Mouse (Mus musculus): ENCODE data around the gene Klf1. TPM values are rescaled to one million over a fixed set of nuclear protein-coding genes. Genes with fewer than 3 reads are reported as not detected.
"Not testable (repeated sequence)": the region's sequence is repeated elsewhere in the genome, so short reads cannot be mapped to it uniquely, and the experiment has no call there.

Klf1 gene
- total RNA-seq, 2 experiments from 2014 or later: 0.23 TPM; not detected in 1

DNA sequence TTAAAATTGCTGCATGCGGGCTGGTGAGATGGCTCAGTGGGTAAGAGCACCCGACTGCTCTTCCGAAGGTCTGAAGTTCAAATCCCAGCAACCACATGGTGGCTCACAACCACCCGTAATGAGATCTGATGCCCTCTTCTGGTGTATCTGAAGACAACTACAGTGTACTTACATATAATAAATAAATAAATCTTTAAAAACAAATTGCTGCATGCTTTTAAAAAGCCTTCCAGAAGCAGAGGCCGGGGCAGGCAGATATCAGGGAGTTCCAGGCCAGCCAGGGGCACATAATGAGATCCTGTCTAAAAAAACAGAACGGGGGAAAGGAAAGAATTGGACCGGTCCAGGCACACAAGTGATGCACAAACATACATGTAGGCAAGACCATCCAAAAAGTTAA is 6.3 kb downstream of the Klf1 start:
- not testable (repeated sequence) for DNase-seq

DNA sequence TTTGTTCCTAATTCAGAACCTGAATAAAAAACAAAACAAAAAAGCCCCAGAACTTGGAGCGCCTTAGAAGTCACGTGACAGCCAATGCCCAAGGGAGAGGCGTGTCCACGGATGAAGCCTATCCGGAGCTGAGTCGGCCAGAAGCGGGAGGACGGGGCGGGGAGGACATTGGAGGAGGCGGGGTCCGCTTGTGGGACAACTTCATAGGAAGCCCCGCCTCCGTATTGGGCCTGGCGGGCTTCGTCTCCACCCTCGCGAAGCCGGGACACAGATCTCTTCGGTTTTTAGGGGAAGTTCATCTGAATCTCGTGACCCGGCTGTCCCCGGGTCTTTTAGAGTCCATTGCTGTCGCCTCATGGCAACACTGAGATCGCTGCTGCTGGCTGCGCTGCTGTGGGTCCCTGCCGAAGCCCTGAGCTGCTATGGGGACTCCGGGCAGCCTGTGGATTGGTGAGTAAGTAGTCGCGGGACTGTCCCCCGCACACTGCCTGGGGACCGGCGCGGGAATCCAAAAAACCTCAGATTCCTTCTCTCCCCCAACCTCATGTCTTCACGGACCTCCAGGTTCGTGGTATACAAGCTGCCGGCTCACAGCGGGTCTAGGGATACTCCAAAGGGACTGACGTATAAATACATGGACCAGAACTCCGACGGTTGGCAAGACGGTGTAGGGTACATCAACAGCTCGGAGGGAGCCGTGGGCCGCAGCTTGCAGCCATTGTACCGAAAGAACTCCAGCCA is 6.9 kb downstream of the Klf1 start, which contains the start of gene Dnase2a:
Gene Dnase2a, plus strand, starts transcription at position 140 of the 741 bp plus-strand sequence.
- peak; percentile 97 for DNase-seq

DNA sequence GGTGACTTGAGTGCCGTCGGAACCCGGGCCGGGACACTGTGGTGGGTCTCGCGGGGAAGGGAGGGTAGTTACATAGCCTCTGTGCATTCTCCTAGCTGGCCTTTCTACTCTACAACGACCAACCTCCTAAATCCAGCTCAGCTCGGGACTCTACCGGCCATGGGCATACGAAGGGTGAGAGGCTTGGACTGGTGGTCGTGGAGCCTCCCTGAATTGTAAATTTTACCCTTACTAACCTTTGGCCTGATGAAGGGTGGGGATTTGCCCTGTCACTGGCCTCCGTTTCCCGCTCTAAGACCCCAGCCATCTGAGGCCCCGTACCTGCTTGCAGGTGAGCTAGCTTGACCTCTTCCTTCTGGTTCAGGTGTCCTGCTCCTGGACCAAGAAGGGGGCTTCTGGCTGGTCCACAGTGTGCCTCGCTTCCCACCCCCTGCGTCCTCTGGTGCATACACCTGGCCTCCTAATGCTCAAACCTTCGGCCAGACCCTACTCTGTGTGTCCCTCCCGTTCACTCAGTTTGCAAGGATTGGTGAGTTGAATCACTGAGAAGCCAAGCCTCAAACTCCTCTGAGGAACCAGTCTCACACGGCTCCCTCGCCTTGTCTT is 7.5 kb downstream of the Klf1 start:
- no peak for DNase-seq

DNA sequence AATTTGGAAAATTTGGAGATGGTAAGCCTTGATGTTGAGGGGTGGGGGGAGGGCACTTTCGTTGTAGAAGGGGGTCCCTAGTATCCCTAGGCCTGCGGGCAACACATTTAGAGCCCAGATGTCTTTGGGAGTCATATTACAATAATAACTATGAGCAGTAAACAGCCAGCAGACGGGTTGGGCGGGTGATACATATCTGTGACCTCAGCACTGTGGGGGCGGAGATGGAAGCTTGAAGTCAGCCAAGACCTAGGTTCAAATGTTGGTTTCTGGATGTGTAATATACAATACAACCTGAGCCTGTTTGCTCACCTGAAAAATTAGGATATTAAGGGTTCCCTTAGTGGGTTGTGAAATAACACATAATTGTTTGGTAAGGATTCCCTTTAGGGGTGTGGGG is 8.2 kb downstream of the Klf1 start:
- DNase-seq: no peak

DNA sequence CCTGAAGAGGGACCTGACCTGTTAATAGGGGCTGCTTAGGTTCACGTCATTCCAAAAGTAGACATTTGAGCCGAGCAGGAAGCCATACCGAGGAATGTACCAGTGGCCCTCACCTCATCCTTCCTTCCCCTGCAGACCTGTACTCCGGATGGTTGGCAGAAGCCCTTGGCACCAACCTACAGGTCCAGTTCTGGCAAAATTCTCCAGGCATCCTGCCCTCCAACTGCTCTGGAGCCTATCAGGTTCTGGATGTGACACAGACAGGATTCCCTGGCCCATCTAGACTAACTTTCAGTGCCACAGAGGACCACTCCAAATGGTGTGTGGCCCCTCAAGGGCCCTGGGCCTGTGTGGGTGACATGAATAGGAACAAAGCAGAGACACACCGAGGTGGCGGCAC is 8.8 kb downstream of the Klf1 start:
- no peak for DNase-seq

DNA sequence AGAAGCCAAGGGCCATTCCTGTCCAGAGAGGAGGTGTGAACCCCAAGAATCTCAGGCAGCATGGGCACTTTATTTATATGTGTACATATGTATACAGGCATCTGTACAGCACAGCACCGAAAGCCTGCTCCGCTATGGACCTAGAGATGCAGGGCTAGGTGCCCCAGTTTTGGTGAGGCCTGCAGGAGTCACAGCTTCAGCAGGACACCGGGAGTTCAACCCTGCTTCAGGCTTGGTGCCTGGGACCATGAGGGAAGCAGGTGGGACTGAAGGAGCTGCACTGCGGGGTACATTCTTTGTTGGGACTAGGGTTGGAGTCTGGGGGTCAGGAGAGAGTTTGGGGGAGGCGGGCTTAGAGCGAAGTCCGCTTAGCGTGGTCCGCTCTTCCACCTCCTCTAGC is 10.1 kb downstream of the Klf1 start:
- no peak for DNase-seq

DNA sequence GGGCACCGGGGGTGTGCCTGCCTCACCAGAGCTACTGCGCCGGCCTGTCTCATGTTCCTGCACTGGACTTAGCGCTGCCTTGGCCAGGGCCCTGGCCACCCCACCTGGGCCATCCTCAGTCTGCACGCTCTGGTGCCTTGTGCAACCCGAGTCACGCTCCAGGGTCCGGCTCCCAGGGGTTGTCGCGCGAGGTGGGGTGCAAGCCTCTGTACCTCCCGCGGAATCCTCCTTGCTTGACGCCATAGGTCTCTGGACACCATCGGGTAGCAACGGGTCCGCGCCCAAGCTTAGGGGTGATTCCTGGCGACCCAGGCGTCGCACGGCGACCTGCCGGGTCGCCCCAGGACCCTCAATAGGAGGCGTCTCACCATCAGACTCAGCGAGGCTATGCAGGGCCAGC is 10.7 kb downstream of the Klf1 start:
- DNase-seq: no peak

DNA sequence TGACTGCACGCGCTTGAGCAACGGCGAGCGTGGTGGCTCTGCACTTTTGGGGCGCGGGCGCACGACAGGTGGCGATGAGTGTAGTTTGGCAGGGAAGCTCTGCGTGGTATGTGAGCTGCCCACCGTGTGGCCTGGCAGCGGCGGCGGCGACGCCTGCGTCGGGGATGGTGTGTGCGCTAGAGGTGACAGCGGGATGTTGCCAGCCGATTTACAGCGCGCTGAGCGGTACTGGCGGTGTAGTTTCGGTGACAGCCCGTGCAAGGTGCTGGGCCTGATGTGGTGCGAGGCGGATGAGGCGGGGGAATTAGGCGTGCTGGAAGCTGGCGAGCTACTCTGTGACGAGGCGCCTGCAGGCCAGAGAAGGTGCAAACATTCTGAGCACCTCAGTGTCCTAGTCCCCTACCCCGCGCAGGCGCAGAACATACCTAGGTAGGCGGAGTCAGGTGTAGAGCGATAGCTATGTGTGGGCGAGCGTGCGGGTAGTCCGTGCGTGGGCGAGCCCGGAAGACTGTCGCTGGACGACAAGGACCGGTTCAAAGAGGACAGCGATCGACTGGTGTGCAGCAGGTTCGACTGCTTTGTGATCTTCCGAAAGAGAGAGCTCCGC is 11.3 kb downstream of the Klf1 start:
- peak; percentile 67 for DNase-seq

DNA sequence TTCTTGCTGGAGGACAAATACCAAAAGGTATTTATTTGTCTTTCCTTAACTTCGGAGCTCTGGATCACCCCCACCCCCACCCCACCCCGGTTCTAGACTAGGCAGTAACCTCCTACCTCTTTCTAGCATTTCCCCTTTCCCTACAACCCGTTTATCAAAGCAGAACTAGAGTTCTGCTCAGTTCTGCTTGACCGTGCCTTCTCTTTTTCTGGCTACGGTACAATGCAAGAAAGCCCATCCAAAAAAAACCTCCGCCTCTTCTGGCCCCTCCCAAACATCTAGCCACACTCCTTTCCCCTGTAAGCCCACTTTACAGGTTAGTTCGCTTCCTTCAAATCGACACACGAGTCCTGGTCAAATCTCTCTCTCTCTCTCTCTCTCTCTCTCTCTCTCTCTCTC is 11.8 kb downstream of the Klf1 start:
- no peak for DNase-seq

DNA sequence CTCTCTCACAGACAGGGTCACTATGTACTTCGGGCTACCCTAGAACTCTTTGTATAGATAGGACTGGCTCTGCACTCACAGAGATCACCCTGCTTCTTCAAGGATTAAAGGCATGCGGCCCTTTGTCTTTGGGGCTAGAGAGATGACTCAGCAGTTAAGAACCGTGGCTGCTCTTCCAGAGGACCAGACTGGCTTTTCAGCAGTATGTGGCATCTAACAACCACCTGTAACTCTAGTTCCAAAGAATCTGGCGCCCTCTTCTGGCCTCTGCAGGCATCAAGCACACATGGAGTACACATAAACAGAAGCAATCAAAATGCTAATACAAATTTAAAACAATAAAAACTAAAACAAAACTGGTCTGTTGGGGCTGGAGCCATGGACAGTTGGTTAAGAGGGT is 12.2 kb downstream of the Klf1 start:
- DNase-seq: no peak

DNA sequence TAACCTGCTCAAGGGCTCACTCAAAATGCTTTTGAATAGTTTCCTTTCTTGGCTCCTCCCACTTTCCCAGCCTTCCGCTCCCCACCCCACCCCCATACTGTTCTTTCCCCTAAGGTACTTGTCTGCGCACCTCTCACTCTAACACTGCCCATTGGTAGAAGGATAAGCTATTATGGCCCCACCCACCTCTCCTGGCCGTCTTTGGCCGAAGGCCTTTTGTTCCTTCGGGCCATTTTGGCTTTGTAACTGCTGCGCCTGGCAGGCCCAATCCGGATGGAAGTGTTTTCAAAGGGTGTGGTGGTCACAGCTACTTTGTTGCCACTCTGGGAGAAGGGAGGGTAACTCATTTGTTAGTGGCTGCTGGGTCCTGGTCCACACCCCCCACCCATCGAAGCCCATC is 13.5 kb downstream of the Klf1 start:
- DNase-seq: no peak

DNA sequence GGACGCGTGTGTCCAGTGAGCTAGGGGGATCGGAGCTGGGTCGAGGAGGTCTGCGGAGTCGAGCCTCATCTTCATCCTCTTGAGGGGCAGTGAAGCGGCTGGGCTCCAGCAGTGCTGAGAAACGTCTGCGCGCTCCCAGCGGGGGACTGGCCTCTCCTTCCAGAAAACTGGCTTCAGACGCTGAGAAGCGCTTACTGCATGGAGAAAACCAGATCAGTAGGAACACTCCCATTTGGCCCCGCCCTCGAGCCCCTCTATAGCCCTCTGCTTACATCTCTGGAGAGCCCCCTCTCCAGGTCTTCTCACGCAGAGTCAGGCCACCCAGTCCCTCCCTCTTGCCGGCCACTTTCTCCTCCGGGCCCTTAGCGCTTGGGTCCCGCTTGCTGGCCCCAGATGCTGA is 16.1 kb downstream of the Klf1 start:
- DNase-seq: no peak

DNA sequence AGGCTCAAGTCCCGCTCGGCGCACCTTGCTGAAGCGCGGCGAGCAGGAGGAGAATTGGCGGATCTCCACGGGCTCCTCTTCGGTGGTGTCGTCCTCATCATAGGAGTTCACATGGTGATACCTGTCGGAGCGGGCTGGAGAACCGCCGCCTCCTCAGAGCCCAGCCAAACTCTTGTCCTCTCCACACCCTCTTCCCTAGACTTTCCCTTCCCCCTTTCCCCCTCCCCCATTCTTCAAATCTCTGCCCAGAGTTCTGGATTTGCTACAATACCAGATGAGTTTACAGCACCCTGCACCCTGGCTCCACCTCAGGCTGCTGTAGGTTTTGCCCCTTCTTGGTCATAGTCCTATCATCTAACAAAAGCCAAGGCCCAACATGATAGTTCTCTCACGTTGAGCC is 16.9 kb downstream of the Klf1 start:
- no peak for DNase-seq

DNA sequence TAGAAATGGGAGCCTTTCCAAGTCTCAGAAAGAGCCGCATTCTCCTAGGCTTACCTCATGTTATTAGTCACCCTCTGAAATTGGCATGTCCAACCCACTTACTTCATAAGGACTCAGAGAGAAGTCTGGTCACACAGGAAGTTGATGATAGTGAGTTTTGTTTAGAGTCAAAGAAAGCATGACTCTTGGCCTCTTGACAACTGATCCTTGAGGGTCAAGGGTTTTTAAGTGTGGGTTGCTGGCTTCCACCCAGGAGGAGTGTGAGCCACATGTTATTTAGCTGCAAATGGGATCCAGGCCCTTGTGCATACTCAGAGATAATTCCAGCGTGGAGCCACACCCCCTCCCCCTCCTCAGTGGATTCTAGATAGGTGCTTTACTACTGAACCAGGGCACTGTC is 19.9 kb downstream of the Klf1 start:
- DNase-seq: peak; percentile 55

DNA sequence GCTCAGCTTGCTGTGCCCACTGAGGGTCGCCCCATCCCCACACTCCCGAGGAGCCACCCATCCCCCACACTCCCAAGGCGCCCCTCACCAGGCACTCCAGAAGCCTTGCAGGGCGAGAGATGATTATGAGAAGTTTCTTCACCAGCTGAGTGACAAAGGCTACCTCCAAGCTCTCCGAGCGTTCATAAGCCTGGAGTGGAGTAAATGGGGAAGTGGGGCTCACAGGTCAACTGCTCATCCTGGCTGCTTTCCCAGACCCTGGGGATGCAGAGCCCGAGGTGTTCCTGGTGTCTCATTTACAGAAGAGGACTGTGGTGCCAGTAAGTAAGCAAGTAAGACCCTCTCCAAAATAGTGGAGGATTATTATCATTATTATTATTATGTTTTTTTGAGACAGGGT is 23.8 kb downstream of the Klf1 start:
- DNase-seq: no peak

DNA sequence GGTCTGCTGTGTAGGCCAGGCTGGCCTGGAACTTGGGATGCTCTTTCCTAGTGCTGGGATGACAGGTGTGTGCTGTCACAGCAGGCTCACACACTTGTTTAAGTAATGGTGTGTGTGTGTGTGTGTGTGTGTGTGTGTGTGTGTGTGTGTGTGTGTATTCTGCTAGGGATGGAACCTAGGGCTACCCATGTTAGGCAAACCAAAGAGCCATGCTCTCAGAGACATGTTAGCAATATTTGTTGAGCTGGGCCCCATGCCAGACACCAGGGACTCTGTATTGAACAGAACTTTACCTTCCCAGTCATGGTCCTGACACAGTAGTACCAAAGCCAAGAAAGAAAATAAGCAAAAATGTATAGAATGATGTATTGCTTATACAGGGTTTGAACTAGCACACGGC is 25.8 kb downstream of the Klf1 start:
- DNase-seq: no peak

DNA sequence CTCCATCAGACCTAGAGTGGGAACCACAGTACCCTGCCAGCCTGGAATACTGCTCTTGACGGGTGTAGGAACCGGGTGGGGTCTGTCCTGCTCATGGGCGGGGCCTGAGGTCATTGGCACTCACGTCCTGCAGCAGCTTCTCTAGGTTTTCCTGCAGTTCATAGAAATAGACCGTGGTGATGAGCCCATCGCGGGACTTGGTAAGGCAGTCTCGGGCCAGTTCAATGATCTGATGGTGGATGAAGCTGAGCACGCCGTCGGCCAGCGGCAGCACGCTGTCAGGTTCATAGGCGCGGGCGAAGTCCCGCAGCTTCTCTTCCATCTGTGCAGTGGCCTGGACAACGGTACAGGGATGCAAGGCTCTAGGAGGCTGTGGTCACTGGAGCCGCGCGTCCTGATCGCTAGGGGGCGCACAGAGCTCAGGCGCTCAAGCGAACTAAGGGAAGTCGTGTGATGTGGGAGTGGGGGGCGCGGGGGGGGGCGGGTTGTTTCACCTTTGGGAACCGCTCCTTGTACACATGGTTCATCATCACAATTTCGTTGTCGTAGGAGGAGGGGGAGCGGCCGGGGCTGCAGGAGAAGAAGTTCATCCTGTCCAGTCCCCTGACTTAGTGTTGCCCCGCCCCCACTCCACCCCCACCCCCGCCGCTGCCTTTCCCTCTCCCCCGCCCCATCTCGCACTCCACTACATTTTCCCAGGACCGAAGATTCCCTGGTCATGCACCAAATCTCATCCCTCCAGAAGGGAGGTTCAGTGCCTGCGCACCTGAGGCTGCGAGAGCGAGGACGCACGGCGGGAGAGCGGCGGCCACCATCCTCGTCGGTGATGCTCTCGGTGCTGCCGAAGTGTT is 27.0 kb downstream of the Klf1 start:
- peak; percentile 78 for DNase-seq

DNA sequence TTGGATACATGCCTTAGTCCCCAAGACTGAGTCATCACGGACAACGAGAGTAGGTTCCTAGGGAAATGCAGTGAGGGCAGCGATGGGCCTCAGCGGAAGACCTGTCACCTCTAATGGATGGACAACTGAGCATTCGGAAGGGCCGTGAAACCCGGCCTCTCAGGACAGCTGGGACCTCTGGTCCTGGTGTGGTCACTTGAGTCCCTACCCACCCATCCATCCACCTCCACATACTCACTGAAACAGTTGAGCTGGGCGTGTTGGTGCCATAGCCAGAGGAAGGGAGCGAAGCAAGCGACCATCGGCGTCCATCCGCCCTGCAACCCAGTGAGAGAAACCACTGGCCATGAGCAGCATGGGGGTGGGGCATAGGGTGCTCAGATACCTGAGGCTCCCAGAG is 28.9 kb downstream of the Klf1 start:
- DNase-seq: no peak

DNA sequence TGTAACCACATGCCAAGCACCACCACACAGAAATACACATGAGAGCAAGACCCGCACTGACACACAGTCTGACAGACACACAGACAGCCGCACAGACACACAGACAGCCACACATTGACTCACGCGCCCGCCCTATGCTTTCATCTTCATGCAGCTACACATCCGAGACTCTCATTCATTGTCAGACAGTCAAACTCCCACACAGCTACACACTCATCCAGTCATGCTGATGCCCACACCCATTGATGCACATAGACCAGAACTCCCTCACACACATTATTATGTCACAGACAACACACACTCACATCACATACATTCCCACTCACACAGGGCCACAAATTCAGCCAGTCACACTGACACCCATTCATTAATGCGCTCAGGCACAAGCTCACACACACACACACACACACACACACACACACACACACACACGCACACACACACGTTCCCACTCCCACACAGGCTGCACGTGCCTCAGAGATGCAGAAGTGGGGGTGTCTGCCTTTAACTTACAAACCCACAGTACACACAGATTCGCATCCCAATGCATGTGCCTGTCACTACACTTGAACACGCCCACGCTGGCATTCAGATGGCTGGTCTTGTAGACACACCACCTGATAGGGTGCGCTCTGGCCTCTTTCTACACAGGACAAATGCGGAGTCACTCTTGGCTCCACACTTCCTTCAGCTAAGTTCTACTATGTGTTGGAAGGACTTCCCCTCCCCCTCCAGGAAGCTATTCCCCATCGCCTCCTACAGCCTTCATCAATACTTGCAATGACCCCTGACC is 32.2 kb downstream of the Klf1 start:
- no peak for DNase-seq

DNA sequence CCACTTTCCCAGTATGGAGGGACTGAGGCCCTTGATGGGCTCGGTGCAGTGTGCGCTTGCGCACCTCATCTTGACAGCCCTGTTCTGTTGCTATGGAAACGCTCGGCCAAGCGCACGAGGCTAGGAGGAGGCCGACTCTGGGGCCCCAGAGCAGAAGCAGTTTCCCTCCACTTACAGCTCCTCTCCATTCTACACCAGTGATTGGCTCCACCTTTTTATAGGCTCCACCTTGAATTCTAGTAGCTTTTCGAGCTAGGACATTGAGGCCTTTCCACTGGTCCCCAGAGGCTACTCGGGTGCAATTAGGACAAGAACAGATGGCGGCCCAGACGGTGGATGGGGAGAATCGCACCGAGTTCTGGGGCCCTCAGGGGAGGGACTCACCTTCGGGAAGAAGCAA is 33.1 kb downstream of the Klf1 start:
- DNase-seq: no peak

DNA sequence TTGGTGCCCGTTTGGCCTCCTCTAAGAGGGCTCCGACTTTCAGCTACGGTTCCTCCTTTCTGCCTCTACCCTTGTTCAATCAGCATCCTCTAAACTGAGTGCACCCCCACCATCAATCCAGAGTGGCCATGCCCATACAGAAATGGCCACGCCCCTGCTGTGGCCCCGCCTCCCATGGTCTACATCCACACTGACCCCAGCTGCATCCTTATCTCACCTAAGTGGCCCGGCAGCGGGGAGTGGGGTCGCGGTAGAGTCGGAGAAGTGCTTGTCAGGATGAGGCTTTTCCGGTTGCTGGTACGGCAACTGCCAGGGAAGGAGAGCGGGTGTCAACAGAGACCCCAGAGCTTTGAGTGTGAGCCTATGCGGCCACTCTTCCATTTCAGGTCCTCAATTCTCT is 33.8 kb downstream of the Klf1 start:
- no peak for DNase-seq

All from heart, postnatal 4 days (tissue).